8 mouse cellular contexts compared by ENCODE assay signal in the genomic region with DNA sequence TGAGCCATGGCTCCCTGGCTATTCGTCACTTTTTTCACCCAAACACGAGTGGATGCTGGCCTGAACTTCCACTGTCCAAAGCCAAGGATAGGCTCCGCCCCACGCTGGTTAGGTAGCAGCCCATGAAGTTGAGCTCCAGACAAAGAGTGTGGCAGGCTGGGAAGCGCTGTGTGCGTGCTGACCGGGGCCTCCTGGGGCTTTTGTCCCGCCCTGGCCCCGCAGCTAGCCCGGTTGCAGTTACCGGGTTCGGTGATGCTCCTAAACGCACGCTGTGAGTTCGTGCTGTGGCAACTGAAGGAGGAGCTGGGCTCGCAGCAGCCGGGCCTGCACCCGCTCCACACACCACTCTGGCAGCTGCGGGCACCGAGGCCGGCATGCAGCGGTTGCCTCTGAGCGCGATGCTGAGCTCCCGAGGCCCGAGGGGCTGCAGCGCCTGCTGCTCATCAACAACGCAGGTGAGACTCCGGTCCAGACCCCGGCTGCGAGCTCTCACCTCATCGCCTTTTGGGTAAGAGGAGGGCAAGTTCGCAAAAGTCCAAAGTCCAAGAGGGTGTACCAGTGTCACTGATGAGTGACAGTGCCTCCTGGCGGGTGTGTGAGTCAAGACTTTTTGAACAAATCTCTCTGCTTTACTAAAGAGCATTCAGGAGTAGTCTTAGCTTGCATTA. TPM values are rescaled to one million over a fixed set of nuclear protein-coding genes. Genes with fewer than 3 reads are reported as not detected.
A peak's percentile ranks its signal among the peaks of the same experiment; 100 is the strongest.
DNase-seq lines count a peak whose midpoint lies in the region; ATAC-seq and TF ChIP-seq lines count a peak whose summit lies in the region.

No protein-coding gene starts in this region.

- H3K4me2 ChIP-seq in embryonic facial prominence, embryonic 12.5 days (replicated peaks): peak overlapping the region; percentile 74
- H3K4me2 ChIP-seq in heart, embryonic 16.5 days (ENCODE audit: low read depth, low read length): peak overlapping the region; percentile 73
- peak overlapping the region; percentile 84 for H3K4me2 ChIP-seq in kidney, postnatal 0 days (ENCODE audit: low read length)

- ATAC-seq in embryonic facial prominence, embryonic 12.5 days (ENCODE audit: insufficient number of reproducible peaks, insufficient read depth, low FRiP score, low TSS enrichment): peak; percentile 67
- ATAC-seq in heart, embryonic 16.5 days (replicated peaks; ENCODE audit: extremely low read depth, insufficient read depth, low FRiP score): peak; percentile 56; the same call in 1 of the 2 replicates
- ATAC-seq in kidney, postnatal 0 days (replicated peaks; ENCODE audit: low FRiP score, low read depth): peak; percentile 51; the same call in 1 of the 2 replicates

- peak overlapping the region; percentile 76 for H3K27ac ChIP-seq in embryonic facial prominence, embryonic 12.5 days
- no peak overlapping the region for H3K27ac ChIP-seq in heart, embryonic 16.5 days (ENCODE audit: low read length)
- H3K27ac ChIP-seq in kidney, postnatal 0 days: no peak overlapping the region

- WGBS in embryonic facial prominence, embryonic 12.5 days: under 1% methylated on average over 34 of the region's 34 CpGs
- 2% methylated on average over 34 of the region's 34 CpGs for WGBS in heart, embryonic 16.5 days
- 3% methylated on average over 34 of the region's 34 CpGs for WGBS in kidney, postnatal 0 days

- H3K9ac ChIP-seq in embryonic facial prominence, embryonic 12.5 days: peak overlapping the region; percentile 64
- peak overlapping the region; percentile 64 for H3K9ac ChIP-seq in heart, embryonic 16.5 days (ENCODE audit: low read length)
- H3K9ac ChIP-seq in kidney, postnatal 0 days (ENCODE audit: low read depth, low read length): peak overlapping the region; percentile 63

- TF ChIP-seq CTCF in kidney, postnatal 0 days (IDR thresholded peaks at IDR 0.05; ENCODE audit: low read depth): peak; percentile 69

- H3K9me3 ChIP-seq in embryonic facial prominence, embryonic 12.5 days: no peaks in the 10 kb centered on the region
- H3K9me3 ChIP-seq in heart, embryonic 16.5 days (replicated peaks; ENCODE audit: control insufficient read depth, low read length): no peaks in the 10 kb centered on the region
- no peaks in the 10 kb centered on the region for H3K9me3 ChIP-seq in kidney, postnatal 0 days (replicated peaks; ENCODE audit: low read length)

- H3K4me3 ChIP-seq in embryonic facial prominence, embryonic 12.5 days: peak overlapping the region; percentile 48
- H3K4me3 ChIP-seq in heart, embryonic 16.5 days (ENCODE audit: low read length): peak overlapping the region; percentile 50
- H3K4me3 ChIP-seq in kidney, postnatal 0 days (replicated peaks; ENCODE audit: low read depth, low read length): peak overlapping the region; percentile 41

- H3K4me1 ChIP-seq in embryonic facial prominence, embryonic 12.5 days: peaks cover 7% of the 10 kb centered on the region
- no peaks in the 10 kb centered on the region for H3K4me1 ChIP-seq in heart, embryonic 16.5 days (ENCODE audit: control insufficient read depth, insufficient read depth, low read length)
- 0 out of 2 replicates have a peak, but pooled peaks cover 5% of the 10 kb centered on the region for H3K4me1 ChIP-seq in kidney, postnatal 0 days (replicated peaks; ENCODE audit: insufficient read depth, low read length)

- H3K27me3 ChIP-seq in embryonic facial prominence, embryonic 12.5 days: peaks cover 4% of the 10 kb centered on the region
- no peaks in the 10 kb centered on the region for H3K27me3 ChIP-seq in heart, embryonic 16.5 days (ENCODE audit: control insufficient read depth, insufficient read depth, low read length)
- H3K27me3 ChIP-seq in kidney, postnatal 0 days (ENCODE audit: insufficient read depth, low read length): no peaks in the 10 kb centered on the region
- H3K27me3 ChIP-seq in splenic B cell, adult 2 months (ENCODE audit: control insufficient read depth, insufficient read depth, low read length, poor library complexity, severe bottlenecking): no peaks in the 10 kb centered on the region

- peak; percentile 64 for DNase-seq in 3T3-L1 (ENCODE audit: low read depth, low spot score)
- DNase-seq in ES-CJ7 (ENCODE audit: low read depth, low spot score): peak; percentile 82
- peak; percentile 84 for DNase-seq in kidney, postnatal 0 days (ENCODE audit: low spot score)
- DNase-seq in lung, postnatal 25 days (ENCODE audit: low spot score): peak; percentile 32
- peak; percentile 18 for DNase-seq in splenic B cell, adult 2 months (ENCODE audit: low read depth, low spot score)
- no peak for DNase-seq in left cerebral cortex, adult 8-10 months (ENCODE audit: low spot score in 2 of 2)

- H3K36me3 ChIP-seq in embryonic facial prominence, embryonic 12.5 days: no peaks in the 10 kb centered on the region
- no peaks in the 10 kb centered on the region for H3K36me3 ChIP-seq in heart, embryonic 16.5 days (ENCODE audit: control insufficient read depth, insufficient read depth)
- H3K36me3 ChIP-seq in kidney, postnatal 0 days (ENCODE audit: insufficient read depth, low read length): no peaks in the 10 kb centered on the region
- H3K36me3 ChIP-seq in splenic B cell, adult 2 months (ENCODE audit: control insufficient read depth, insufficient read depth, low read length, poor library complexity, severe bottlenecking): no peaks in the 10 kb centered on the region

RNA-seq across cellular contexts. Expression of a gene that starts 17.4 kb away (rescaled TPM):
- polyA plus RNA-seq in embryonic facial prominence, embryonic 12.5 days (2016; fragmentation: Nextera tagmentation; extraction: Ambion mirVana): 41.7 and 44.9 TPM in 2 replicates
- 61.1 and 61.8 TPM in 2 replicates for polyA plus RNA-seq in heart, embryonic 16.5 days (2015; fragmentation: Nextera tagmentation; extraction: Ambion mirVana)
- 78.8 and 83.7 TPM in 2 replicates for polyA plus RNA-seq in kidney, postnatal 0 days (2015; fragmentation: Nextera tagmentation; extraction: Ambion mirVana)
- total RNA-seq in left cerebral cortex, adult 8-10 months (2022): 10 to 100 TPM; 42.5 to 48.4 (median 46.0) TPM

RNA-seq across cellular contexts. Expression of a gene that starts 32.2 kb away (rescaled TPM):
- 0.68 and 1.8 TPM in 2 replicates for polyA plus RNA-seq in embryonic facial prominence, embryonic 12.5 days (2016; fragmentation: Nextera tagmentation; extraction: Ambion mirVana)
- polyA plus RNA-seq in heart, embryonic 16.5 days (2015; fragmentation: Nextera tagmentation; extraction: Ambion mirVana): not detected in 2 replicates
- polyA plus RNA-seq in kidney, postnatal 0 days (2015; fragmentation: Nextera tagmentation; extraction: Ambion mirVana): 36.5 and 40.2 TPM in 2 replicates
- total RNA-seq in left cerebral cortex, adult 8-10 months (2022): 10 to 100 TPM; 32.0 to 34.9 (median 33.8) TPM

Comparison
In these comparisons a context has a peak if more than half of its experiments do, and no peak if none do; other contexts are left out.
1. DNase-seq: peak in 3T3-L1 (single experiment), ES-CJ7 (single experiment), kidney, postnatal 0 days (single experiment), lung, postnatal 25 days (single experiment) and splenic B cell, adult 2 months (single experiment); none in left cerebral cortex, adult 8-10 months (0 of 2).
2. RNA of a gene that starts 32.2 kb away (polyA plus RNA-seq): 36.5 to 40.2 TPM in kidney, postnatal 0 days; 0.68 to 1.8 TPM in embryonic facial prominence, embryonic 12.5 days and not detected in heart, embryonic 16.5 days; every median in the first group is over 10 times any median in the second.
3. Peak in every context shown above with its lines, with median percentiles within 50 percentile points of each other: ATAC-seq, H3K4me2 ChIP-seq, H3K4me3 ChIP-seq and H3K9ac ChIP-seq.